Mouse (Mus musculus) cerebellum, adult 2 months (tissue): Measurements from ENCODE around the gene Add1. TPM values are rescaled to one million over a fixed set of nuclear protein-coding genes. Genes with fewer than 3 reads are reported as not detected.
A peak's percentile ranks its signal among the peaks of the same experiment; 100 is the strongest.

Experiments
- DNase-seq, 2 experiments: peaks; one replicate each; pipeline ENCODE4 v3.0.0; 2021
- H3K27ac ChIP-seq: fragments of 200-500 bp; 2 replicates; pipeline ENCODE4 v1.5.1; 2012; ENCODE audit warnings: low read length, control low read depth, inconsistent platforms; ENCODE audit not compliant: insufficient read depth
- H3K27me3 ChIP-seq: fragments of 200-500 bp; 2 replicates; pipeline ENCODE4 v1.6.1; 2012; ENCODE audit warnings: inconsistent platforms, mild to moderate bottlenecking, low read length, moderate library complexity; ENCODE audit not compliant: control insufficient read depth, insufficient read depth
- H3K4me1 ChIP-seq: fragments of 200-500 bp; 2 replicates; pipeline ENCODE4 v1.6.1; 2011; ENCODE audit warnings: low read length; ENCODE audit not compliant: control insufficient read depth, insufficient read depth
- H3K4me3 ChIP-seq: fragments of 200-500 bp; replicated peaks from 2 replicates; pipeline ENCODE3; 2011; ENCODE audit warnings: mild to moderate bottlenecking, low read depth, low read length, control low read depth; ENCODE audit not compliant: insufficient read depth
- CTCF ChIP-seq: fragments of 200-500 bp; IDR thresholded peaks from 2 replicates; pipeline ENCODE4 v1.5.1; 2011; ENCODE audit warnings: low read depth, mild to moderate bottlenecking, control low read depth, low read length, moderate library complexity, borderline replicate concordance; ENCODE audit not compliant: insufficient read depth
- POLR2A ChIP-seq: fragments of 200-500 bp; IDR thresholded peaks from 2 replicates; pipeline ENCODE4 v1.6.1; 2011; ENCODE audit warnings: low read length, control low read depth, borderline replicate concordance; ENCODE audit not compliant: insufficient read depth
- WGBS: fragments of 180-500 bp; shearing (Covaris S2); methylation state at CpG from one replicate; pipeline ENCODE4 v1.1.7; 2018; 5-methylcytosine and 5-hydroxymethylcytosine counted together
- polyA plus RNA-seq: library from polyadenylated mRNA; depleted of rRNA; stranded (reverse); fragments of >200 nt; gene quantifications from 2 replicates; pipeline ENCODE4 v1.2.3, GENCODE M21; 2012; rRNA removed

Add1 gene
- polyA plus RNA-seq = 303 and 315 TPM in 2 replicates

DNA sequence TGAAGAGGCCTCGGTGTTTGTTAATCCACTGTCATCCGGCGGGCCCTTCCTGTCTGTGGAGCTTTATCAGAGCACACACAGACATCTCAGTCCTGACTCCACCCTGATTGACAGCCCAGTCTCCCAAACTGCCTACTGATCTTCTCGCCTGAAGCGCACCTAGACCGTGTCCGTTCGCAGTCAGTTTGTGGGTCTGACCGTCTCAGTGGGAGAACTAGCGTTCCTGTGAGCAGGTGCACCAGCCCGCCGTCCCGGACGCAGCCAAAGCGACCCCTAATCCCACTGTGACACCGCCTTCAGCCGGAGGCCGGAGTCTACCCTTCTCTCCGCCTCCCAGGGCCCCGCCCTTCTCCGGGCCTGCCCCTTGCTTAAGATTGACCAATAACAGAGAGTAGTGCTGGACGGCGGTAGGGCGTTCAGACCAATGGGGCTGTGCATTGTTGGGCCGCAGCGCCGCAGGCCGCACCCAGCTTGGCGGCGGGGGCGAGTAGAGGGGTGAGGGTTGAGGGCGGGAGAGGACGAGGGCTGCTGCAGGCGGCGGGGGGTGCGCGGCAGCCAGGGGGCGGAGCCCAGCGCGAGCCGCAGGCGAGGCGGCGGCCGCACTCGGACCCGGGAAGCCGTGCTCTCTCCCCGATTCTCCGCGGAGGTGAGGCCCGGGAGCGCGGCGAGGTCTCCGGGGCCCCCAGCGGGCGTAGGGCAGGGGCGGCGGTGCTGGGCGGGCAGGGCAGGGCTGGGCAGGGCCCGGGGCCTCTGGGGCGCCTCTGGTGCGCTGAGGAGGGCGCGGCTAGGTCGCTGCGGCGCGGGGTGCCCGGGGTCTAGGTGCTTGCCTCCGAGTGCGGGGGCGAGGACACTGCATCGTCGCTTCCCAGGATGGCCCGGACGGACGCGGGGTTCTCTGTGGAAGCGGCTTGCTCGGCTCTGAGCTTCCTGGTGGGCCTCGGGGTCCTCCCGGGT is at the start of gene Add1:
Add1 (plus strand) TSS at position 397 of the 954 bp plus-strand sequence.
- Histone ChIP-seq H3K4me3 (peak within 1 kb of the TSS; percentile 65), H3K4me1 (peaks cover 8% of the 10 kb centered on the region), H3K27ac (peak within 1 kb of the TSS; percentile 73), H3K27me3 (no peaks in the 10 kb centered on the region)
- TF ChIP-seq CTCF (no peak), POLR2A (peak; percentile 98)
- WGBS = under 1% methylated on average over 72 of the region's 84 CpGs
- DNase-seq = peak; percentile 97 to 99

GRCm38 (mm10) chr5:34523958-34524485 is 49.4 kb upstream of the Add1 start:
- no peak for TF ChIP-seq POLR2A
- no peak overlapping the region for H3K4me3 ChIP-seq
- no peaks in the 10 kb centered on the region for H3K4me1 ChIP-seq
- H3K27me3 ChIP-seq = no peaks in the 10 kb centered on the region
- H3K27ac ChIP-seq = no peak overlapping the region
- DNase-seq = no peak
- 79% methylated on average over 4 of the region's 4 CpGs for WGBS

- H3K27ac ChIP-seq = no peak overlapping the region
- no peak for DNase-seq
- no peaks in the 10 kb centered on the region for H3K27me3 ChIP-seq
- no peaks in the 10 kb centered on the region for H3K4me1 ChIP-seq
- TF ChIP-seq POLR2A (no peak), CTCF (no peak)
- H3K4me3 ChIP-seq = no peak overlapping the region
Measured at GRCm38 (mm10) chr5:34524511-34524910, 49.0 kb upstream of the Add1 start.

GRCm38 (mm10) chr5:34525663-34526476 is 47.6 kb upstream of the Add1 start, which contains the start of gene Sh3bp2:
Gene Sh3bp2 (plus strand): TSS chr5:34525838.
- peak; percentile 84 to 87 for DNase-seq
- H3K4me1 ChIP-seq = no peaks in the 10 kb centered on the region
- H3K27ac ChIP-seq = no peak within 1 kb of the TSS
- 4% methylated on average over 38 of the region's 38 CpGs for WGBS
- TF ChIP-seq CTCF (no peak), POLR2A (no peak)
- H3K4me3 ChIP-seq = peak within 1 kb of the TSS; percentile 60
- no peaks in the 10 kb centered on the region for H3K27me3 ChIP-seq

DNA sequence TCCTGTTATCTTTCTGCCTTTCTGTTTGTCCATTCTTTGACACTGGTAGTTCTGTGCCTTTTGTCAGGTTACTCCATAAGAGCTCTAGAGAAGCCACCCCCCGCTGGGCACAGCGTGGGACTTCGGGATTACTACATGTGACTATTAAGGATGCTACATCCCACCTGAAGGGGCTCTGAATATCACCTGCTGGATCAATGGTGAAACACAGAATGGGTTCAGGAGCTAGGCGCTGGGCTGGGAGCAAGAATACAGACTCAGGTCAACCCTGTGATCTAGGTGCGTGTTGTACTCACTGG is 47.0 kb upstream of the Add1 start:
- 52% methylated on average over 5 of the region's 5 CpGs for WGBS
- TF ChIP-seq CTCF (no peak), POLR2A (no peak)
- no peaks in the 10 kb centered on the region for H3K4me1 ChIP-seq
- no peak for DNase-seq
- H3K27me3 ChIP-seq = no peaks in the 10 kb centered on the region
- H3K27ac ChIP-seq = no peak overlapping the region
- no peak overlapping the region for H3K4me3 ChIP-seq

DNA sequence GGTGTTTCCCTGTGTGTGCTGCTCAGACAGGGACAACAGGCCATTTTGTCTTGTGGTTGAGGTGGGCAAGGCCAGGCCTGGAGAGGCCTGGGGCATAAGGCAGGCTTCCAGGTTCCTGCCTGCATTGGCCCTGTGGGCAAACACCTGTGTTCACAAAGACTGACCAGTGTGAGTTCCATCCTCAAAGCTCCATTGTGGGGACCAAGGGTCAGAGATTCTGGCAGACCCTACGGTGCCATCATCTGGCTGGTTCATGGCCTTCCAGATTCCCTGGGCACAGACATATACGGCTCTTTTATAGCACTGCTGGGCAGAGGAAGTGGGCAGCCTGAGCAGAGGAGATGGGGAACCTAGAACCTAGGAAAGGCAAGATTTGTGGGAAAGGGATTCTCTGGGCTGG is 46.1 kb upstream of the Add1 start:
- DNase-seq = no peak
- H3K4me1 ChIP-seq = no peaks in the 10 kb centered on the region
- WGBS = 83% methylated on average over 2 of the region's 2 CpGs
- H3K27me3 ChIP-seq = no peaks in the 10 kb centered on the region
- no peak overlapping the region for H3K27ac ChIP-seq
- no peak overlapping the region for H3K4me3 ChIP-seq
- TF ChIP-seq CTCF = no peak
- no peak for TF ChIP-seq POLR2A

DNA sequence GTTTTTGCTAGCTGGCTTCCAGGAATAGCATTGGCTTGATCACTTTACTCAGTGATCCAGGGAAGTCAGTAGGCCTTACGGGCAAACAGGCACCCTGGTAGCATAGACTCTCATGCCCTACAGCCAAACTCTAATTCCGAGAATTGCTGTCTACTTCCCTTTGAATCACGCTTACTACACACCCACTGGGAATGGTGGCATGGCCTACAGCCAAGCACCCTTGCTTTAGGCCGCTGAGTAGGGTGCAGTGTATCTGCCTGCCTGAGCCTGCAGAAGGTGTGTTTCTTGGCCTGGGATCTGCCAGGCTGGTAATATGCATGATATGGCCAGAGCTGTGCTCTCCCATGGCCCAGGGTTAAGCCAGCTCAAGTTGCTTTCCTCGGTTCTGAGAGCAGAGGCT is 44.7 kb upstream of the Add1 start:
- 75% methylated on average over 5 of the region's 5 CpGs for WGBS

GRCm38 (mm10) chr5:34530116-34530515 is 43.3 kb upstream of the Add1 start:
- Histone ChIP-seq H3K4me3 (no peak overlapping the region), H3K27me3 (no peaks in the 10 kb centered on the region), H3K27ac (no peak overlapping the region), H3K4me1 (0 out of 2 replicates have a peak, but pooled peaks cover under 1% of the 10 kb centered on the region)
- TF ChIP-seq POLR2A (no peak), CTCF (no peak)
- no peak for DNase-seq
- WGBS = 38% methylated on average over 5 of the region's 5 CpGs

More for the DNA sequence above, 44.7 kb upstream of the Add1 start:
- no peaks in the 10 kb centered on the region for H3K4me1 ChIP-seq
- no peak for TF ChIP-seq CTCF
- no peak for TF ChIP-seq POLR2A
- no peak overlapping the region for H3K4me3 ChIP-seq
- no peak overlapping the region for H3K27ac ChIP-seq
- no peaks in the 10 kb centered on the region for H3K27me3 ChIP-seq
- no peak for DNase-seq
